Mouse (Mus musculus) megakaryocyte-erythroid progenitor cell, adult 5-6 weeks (primary cell): ENCODE data around the gene Tkt. TPM values are rescaled to one million over a fixed set of nuclear protein-coding genes. Genes with fewer than 3 reads are reported as not detected.
A peak's percentile ranks its signal among the peaks of the same experiment; 100 is the strongest.

Source experiments
- ATAC-seq: replicated peaks from 2 replicates; pipeline ENCODE4 v1.8.0; 2016; ENCODE audit warnings: mild to moderate bottlenecking, inconsistent platforms; ENCODE audit not compliant: severe bottlenecking, poor library complexity, low FRiP score, low TSS enrichment
- total RNA-seq, 2 experiments: library from RNA; stranded (forward) in 1 of 2; stranded (reverse) in 1 of 2; fragments of 200-1000, 215-1000 nt in 1 of 2; fragments of >200 nt in 1 of 2; fragmentation: Nextera tagmentation in 1 of 2; gene quantifications; 2 replicates each; pipeline ENCODE4 v1.2.3; 2014 to 2017

Gene Tkt
- total RNA-seq, 2 experiments from 2014 or later: 485 to 571 TPM

DNA sequence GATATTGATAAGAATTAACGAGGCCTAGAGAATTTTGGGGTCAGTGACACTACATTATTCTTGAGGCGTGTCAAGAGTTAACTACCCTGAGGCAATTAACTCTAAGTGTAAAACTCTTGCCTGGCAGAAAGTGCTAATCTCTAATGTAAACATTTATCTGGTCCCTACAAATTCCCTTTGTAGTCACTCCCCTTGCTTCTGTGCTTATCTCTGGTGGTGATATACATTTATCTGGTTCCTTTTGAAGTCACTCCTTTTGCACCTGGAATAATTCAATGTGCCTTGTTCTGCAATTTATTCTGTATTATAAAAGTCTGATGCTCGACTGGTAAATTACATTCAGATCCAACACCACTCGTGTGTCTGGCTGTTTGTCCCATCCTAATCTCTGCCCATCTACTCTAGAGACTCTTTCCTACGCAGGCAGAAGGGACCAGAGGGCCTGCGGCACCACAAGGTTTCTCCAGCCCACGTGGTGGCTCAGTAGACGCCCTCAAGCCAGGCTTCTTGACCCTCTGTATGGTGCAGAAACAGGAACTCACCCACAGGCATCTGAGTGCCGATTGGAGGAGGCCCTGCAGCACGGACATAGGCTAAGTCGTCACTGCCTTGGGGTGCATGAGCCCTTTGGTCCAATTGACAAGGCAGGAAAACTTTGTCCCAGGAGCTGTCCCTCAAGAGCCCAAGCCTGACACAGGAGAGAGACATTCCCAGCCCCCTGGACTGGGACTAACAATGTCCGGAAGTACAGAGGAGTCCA, 29.3 kb downstream of the Tkt start:
- peak; percentile 77 for ATAC-seq

DNA sequence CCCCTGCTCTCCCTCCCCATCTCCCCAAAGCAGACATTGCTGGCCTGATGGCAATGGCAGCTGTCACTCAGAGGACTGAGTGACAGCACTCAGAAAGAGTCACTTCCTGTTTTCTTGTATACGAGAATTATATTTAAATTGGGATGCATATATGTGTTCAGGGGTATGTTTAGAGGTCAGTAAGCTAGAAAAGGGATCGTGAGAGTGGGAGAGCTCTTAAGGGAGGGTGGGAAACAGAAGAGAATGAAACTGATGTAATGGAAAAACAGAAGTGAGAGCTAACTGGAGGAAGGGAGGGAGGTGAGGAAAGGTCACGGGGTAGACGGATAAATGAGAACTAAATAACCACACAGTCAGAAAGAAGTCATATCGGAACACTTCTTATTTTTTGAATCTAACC, 31.0 kb downstream of the Tkt start:
- no peak for ATAC-seq

GRCm38 (mm10) chr14:30579882-30580281, 31.7 kb downstream of the Tkt start:
- no peak for ATAC-seq

- ATAC-seq: no peak
These were observed 33.1 kb downstream of the Tkt start for GRCm38 (mm10) chr14:30581238-30581637.

GRCm38 (mm10) chr14:30584077-30584476, 35.9 kb downstream of the Tkt start:
- no peak for ATAC-seq

GRCm38 (mm10) chr14:30584497-30585251, 36.5 kb downstream of the Tkt start:
- no peak for ATAC-seq

- ATAC-seq: no peak
These were observed 37.2 kb downstream of the Tkt start for GRCm38 (mm10) chr14:30585323-30585722.

GRCm38 (mm10) chr14:30586780-30587461, 38.8 kb downstream of the Tkt start:
- peak; percentile 32; the same call in 1 of the 2 replicates for ATAC-seq

DNA sequence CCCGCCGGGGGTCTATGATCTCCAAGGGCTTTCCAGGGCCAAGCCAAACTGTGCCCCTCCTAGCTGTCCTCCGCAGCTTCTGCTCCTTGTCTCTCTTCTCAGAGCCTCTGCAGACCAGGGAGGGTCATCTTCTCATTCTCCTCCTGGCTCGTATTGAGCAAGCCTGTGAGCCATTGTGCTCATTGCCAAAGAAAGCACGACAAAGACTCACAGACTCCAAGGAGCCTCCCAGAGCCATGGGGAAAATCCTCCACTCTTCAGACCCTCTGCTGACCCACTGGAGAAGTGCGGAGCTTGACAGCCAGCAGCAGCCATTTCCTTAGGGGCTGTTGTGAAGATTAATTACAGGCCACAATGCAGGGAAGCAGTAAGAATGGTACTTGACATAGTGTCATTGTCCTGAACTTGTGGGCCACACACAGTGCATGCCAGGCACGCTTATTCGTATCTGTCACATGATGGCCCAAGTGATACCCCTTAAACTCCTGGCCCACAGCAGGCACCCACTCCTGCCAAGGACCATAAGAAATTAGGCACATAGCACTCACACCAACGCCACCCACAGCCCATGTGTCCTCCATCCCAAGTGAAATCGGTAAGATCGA, 42.0 kb downstream of the Tkt start:
- ATAC-seq: no peak

DNA sequence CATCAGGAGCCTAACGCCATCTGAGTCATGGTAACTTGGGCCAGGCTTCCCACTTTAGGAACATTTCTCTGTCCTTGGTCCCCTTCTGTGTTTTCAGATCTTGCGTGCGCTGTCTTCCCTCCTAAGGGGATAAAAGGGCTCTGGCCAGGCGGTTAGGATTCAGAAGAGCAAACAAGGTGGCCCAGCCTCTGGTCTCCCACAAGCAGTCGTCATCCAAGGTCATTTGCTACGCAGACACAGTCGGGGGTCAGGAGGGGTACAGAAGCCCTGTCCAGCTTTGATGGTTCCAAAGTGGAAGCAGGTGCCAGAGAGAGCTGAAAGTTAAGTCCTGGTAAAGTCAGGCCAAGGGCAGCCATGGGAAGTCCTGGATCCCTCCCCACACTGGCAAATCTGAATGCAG, 42.8 kb downstream of the Tkt start:
- ATAC-seq: no peak

- ATAC-seq: peak; percentile 71
These were observed 43.3 kb downstream of the Tkt start for GRCm38 (mm10) chr14:30591417-30591816.

DNA sequence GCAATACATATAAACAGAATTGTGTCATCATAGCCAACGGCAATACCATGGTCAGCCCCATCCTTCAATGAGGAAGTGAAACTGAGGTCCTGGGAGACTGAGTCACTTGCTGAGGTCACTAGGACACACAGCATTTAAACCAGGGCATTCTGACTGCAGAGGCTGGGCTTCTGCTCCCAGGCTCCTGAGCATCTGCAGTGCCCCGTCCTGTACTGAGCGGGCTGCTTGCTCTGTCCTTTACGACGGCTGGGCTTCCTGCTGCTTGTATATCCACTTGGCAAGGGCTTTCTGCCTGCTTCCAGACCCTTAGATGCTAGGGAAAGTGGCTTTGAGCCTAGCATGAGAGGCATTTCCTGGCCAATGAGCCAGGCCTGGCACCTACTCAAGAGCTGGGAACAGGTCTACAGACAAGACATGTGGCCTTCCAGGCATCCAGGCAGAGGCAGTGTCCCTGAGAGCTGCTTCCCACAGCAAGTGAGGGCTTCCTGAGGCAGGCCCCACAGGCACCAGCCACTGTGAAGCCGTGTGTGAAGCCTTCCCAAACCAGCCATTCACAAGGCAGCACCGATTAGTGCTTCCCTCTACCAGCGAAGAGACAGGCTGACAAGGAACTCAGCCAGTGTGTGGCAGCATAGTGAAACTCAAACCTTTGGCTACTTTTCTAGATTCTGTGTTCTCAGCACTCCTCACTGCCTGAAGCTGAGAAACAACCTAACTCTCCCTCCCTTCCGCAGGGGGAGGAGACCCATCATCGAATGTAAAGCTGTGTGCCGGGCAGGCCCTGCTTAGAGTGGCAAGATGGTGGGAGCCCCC, 45.3 kb downstream of the Tkt start:
- no peak for ATAC-seq

DNA sequence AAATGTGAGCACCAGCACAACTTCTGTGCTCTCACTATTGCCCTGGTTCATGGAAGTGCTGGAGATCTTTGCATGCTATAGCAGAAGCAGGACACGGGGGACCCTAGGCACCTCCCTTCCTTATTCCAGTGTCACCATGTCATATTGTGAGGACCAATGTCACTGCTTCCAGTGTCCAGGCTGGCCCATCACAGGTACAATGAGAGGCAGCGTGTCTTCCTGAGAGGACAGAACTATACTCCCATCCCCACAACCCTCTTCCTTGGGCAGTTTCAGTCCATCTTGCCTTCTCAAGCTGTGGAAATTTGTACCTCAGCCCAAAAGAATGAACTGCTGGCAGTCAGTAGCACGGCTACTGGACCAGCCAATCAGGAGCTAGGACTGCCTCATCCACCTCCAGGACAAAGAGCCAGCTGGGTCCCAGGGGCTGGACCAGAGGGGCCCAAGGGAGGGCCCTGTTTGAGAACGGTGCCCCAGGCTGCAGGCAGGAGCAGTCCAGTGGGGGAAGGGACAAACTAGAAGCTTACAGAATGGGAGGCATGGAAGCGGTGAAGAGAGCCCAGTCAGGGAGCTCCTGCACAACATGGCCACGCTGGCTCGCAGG, 46.0 kb downstream of the Tkt start:
- ATAC-seq: no peak

DNA sequence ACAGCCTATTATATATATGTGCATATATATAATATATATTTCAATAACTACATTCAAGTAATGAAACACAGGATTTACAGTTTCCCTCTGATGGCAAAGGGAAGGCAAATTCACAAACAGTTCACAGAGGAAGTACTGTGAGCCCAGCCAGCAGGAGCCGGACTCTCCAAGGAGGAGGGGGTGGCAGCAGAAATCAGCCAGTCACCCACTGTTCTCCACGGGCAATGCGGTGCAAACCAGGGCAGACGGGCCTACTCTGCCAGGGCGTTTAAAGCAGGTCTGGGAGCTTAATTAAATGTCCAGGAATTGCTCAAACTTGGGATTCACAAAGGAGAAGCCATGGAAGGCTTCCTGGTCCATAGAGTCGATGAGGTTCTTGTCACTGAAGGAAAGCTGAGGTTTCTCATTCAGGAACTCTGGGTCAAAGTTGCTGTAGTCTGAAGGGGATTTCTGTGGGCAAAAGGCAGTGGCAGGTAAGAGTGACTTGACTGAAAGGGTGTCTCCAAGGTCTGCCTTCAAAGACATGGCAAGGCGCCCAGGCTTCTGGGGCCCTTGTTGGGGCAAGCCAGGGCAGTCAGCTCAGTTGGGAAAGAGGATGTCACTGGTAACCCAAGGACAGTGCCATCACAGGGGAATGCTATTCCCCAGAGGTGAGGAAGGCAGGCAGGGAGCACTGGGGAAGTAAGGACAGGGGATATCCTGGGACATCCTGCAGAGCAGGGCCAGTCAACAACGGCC, 47.6 kb downstream of the Tkt start:
- no peak for ATAC-seq

- ATAC-seq: no peak
These were observed 48.2 kb downstream of the Tkt start for GRCm38 (mm10) chr14:30596407-30596806.

DNA sequence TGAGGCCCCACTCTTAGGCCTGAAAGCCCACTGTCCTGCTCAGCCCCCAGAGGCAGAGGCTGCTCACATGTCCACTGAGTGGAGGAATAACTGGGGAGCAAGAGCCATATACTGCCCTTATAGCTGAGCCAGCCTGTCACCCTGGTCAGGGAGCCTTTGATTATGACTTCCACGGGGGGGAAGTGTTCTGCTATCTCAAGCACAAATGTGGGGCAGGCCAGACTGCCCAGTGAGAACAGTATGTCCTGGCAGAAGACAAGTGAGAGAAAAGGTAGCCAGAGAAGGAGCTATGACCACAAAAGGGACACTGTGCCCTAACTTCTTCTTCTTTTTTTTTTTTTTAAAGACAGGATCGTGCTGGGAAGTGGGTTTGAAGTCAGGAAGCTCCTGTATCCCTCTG, 49.0 kb downstream of the Tkt start:
- no peak for ATAC-seq

- no peak for ATAC-seq
These were observed 58.7 kb downstream of the Tkt start for GRCm38 (mm10) chr14:30606817-30607216.

- ATAC-seq: no peak
These were observed 59.5 kb downstream of the Tkt start for GRCm38 (mm10) chr14:30607696-30608095.
